Comparison of ENCODE assay signal across 9 mouse cellular contexts in the genomic region with DNA sequence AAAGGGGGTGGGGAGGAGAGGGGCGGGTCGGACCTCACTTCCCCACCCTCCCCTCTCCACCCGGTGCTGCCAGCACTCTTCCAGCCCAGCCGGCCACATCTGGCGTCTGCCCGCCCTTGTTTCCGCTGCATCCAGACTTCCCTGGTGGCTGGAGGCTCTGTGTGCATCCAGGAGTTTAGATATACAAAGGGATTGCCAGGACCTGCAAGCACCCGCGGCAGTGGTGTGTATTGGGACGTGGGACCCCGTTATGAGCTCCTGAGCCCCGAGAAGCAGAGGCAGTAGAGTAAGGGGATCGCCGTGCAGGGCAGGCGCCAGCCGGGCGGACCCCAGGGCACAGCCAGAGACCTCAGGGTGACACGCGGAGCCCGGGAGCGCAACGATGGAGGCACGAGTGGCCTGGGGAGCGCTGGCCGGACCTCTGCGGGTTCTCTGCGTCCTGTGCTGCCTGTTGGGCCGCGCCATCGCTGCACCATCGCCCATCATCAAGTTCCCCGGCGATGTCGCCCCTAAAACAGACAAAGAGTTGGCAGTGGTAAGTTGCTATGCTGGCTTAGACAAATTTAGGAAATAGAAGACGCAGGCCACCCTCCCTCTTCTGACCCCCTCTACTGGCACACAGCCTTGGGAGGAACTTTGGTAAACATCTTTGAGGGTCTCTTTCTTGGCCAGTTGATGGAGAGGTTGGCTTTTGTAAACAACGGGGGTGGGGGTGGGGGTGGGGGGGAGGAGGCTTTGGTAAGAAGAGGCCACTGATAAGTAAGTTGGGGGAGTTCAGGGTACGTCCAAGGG. TPM values are rescaled to one million over a fixed set of nuclear protein-coding genes. Genes with fewer than 3 reads are reported as not detected.
DNase-seq lines count a peak whose midpoint lies in the region; ATAC-seq and TF ChIP-seq lines count a peak whose summit lies in the region.
"Had no signal": no experiment of that assay in that cellular context is flagged by ENCODE, and none has a peak within 500 bp of the region (broad histone marks: within the 10 kb centered on the region; RNA-seq: fewer than 3 reads in every experiment).

Gene Mmp2 (plus strand): TSS at position 49 of the 792 bp plus-strand sequence.

- H3K27ac ChIP-seq in spleen, adult 2 months (ENCODE audit: insufficient read depth, low read length) = no peak within 1 kb of the TSS
- H3K27ac ChIP-seq in hindbrain, embryonic 11.5 days (ENCODE audit: low read depth, low read length) = peak within 1 kb of the TSS; percentile 30; the same call in 1 of the 2 replicates
- H3K27ac ChIP-seq in liver, embryonic 14.5 days = no peak within 1 kb of the TSS
- H3K27ac ChIP-seq in neural tube, embryonic 13.5 days (replicated peaks) = 0 out of 2 replicates have a peak within 1 kb of the TSS, but pooled peaks have one; percentile 38

- ATAC-seq in hindbrain, embryonic 11.5 days (ENCODE audit: low FRiP score) = peak; percentile 78
- no peak for ATAC-seq in liver, embryonic 14.5 days (ENCODE audit: insufficient read depth)
- peak; percentile 62; the same call in 1 of the 2 replicates for ATAC-seq in neural tube, embryonic 13.5 days (ENCODE audit: low read depth)

- peaks cover 3% of the 10 kb centered on the region; the same call in 1 of the 2 replicates for H3K27me3 ChIP-seq in spleen, adult 2 months (ENCODE audit: control insufficient read depth, insufficient read depth, low read length)
- H3K27me3 ChIP-seq in hindbrain, embryonic 11.5 days (ENCODE audit: control insufficient read depth, insufficient read depth, low read length) = 0 out of 2 replicates have a peak, but pooled peaks cover 2% of the 10 kb centered on the region
- H3K27me3 ChIP-seq in liver, embryonic 14.5 days (ENCODE audit: control insufficient read depth, insufficient read depth, low read length) = no peaks in the 10 kb centered on the region
- peaks cover 33% of the 10 kb centered on the region for H3K27me3 ChIP-seq in neural tube, embryonic 13.5 days

- DNase-seq in spleen, adult 2 months (ENCODE audit: low read depth in 1 of 2, low spot score in 2 of 2) = no peak
- no peak for DNase-seq in spleen, postnatal 36 days (ENCODE audit: low spot score in 2 of 2)
- DNase-seq in forelimb bud, embryonic 11.5 days (ENCODE audit: low read depth, low spot score) = peak; percentile 85
- peak; percentile 66 for DNase-seq in hindbrain, embryonic 11.5 days (ENCODE audit: low spot score)
- DNase-seq in liver, embryonic 14.5 days (ENCODE audit: low read depth in 3 of 3, low spot score in 3 of 3) = no peak
- no peak for DNase-seq in left cerebral cortex, postnatal 36 days (ENCODE audit: low spot score in 2 of 2)
- no peak for DNase-seq in MN1 (ENCODE audit: low spot score)

- no peak for TF ChIP-seq CTCF in spleen, adult 2 months (IDR thresholded peaks at IDR 0.05; ENCODE audit: extremely low read depth, insufficient read depth, insufficient read length, insufficient replicate concordance)
- no peak for TF ChIP-seq CTCF in liver, embryonic 14.5 days (IDR thresholded peaks at IDR 0.05; ENCODE audit: low read depth)

- H3K36me3 ChIP-seq in spleen, adult 2 months (ENCODE audit: control insufficient read depth, insufficient read depth, low read length) = no peaks in the 10 kb centered on the region
- H3K36me3 ChIP-seq in hindbrain, embryonic 11.5 days (ENCODE audit: control insufficient read depth, insufficient read depth, low read length) = no peaks in the 10 kb centered on the region
- no peaks in the 10 kb centered on the region for H3K36me3 ChIP-seq in liver, embryonic 14.5 days (replicated peaks; ENCODE audit: control insufficient read depth, insufficient read depth, low read depth)
- H3K36me3 ChIP-seq in neural tube, embryonic 13.5 days = no peaks in the 10 kb centered on the region
- H3K36me3 ChIP-seq: G1E had no signal

- H3K4me1 ChIP-seq in spleen, adult 2 months (ENCODE audit: control insufficient read depth, insufficient read depth, insufficient read length) = no peaks in the 10 kb centered on the region
- H3K4me1 ChIP-seq in hindbrain, embryonic 11.5 days (replicated peaks; ENCODE audit: control insufficient read depth, insufficient read depth, low read length) = no peaks in the 10 kb centered on the region
- 0 out of 4 replicates have a peak, but pooled peaks cover 0 to 2% of the 10 kb centered on the region in 2 experiments for H3K4me1 ChIP-seq in liver, embryonic 14.5 days (replicated peaks; ENCODE audit: control insufficient read depth in 2 of 2, insufficient read depth in 2 of 2, low read length in 1 of 2)
- H3K4me1 ChIP-seq in neural tube, embryonic 13.5 days (replicated peaks) = peaks cover 22% of the 10 kb centered on the region

- WGBS in spleen, adult 2 months = 9% methylated on average over 37 of the region's 37 CpGs
- WGBS in hindbrain, embryonic 11.5 days = under 1% methylated on average over 37 of the region's 37 CpGs
- WGBS in liver, embryonic 14.5 days (ENCODE audit: insufficient replicate concordance) = 2% methylated on average over 37 of the region's 37 CpGs
- 1% methylated on average over 37 of the region's 37 CpGs for WGBS in neural tube, embryonic 13.5 days

- no peaks in the 10 kb centered on the region for H3K9me3 ChIP-seq in hindbrain, embryonic 11.5 days (ENCODE audit: control insufficient read depth, low read length)
- no peaks in the 10 kb centered on the region for H3K9me3 ChIP-seq in liver, embryonic 14.5 days (ENCODE audit: control insufficient read depth, low read length)
- no peaks in the 10 kb centered on the region for H3K9me3 ChIP-seq in neural tube, embryonic 13.5 days

- peak within 1 kb of the TSS; percentile 84 for H3K4me2 ChIP-seq in hindbrain, embryonic 11.5 days (replicated peaks; ENCODE audit: low read depth, low read length)
- H3K4me2 ChIP-seq in liver, embryonic 14.5 days (ENCODE audit: low read depth) = peak within 1 kb of the TSS; percentile 24; the same call in 1 of the 2 replicates
- peak within 1 kb of the TSS; percentile 79 for H3K4me2 ChIP-seq in neural tube, embryonic 13.5 days

- TF ChIP-seq EP300 in liver, embryonic 14.5 days (IDR thresholded peaks at IDR 0.05; ENCODE audit: low read depth) = no peak

- H3K4me3 ChIP-seq in spleen, adult 2 months (ENCODE audit: extremely low read depth, insufficient read depth, insufficient read length) = no peak within 1 kb of the TSS; the same call in 1 of the 2 replicates
- peak within 1 kb of the TSS; percentile 48 for H3K4me3 ChIP-seq in hindbrain, embryonic 11.5 days (ENCODE audit: low read depth, low read length)
- peak within 1 kb of the TSS; percentile 32 to 41 for H3K4me3 ChIP-seq in liver, embryonic 14.5 days (ENCODE audit: insufficient read depth in 1 of 2, low read depth in 2 of 2, low read length in 2 of 2)
- H3K4me3 ChIP-seq in neural tube, embryonic 13.5 days = peak within 1 kb of the TSS; percentile 50

- peak within 1 kb of the TSS; percentile 67 for H3K9ac ChIP-seq in hindbrain, embryonic 11.5 days (ENCODE audit: low read depth, low read length)
- H3K9ac ChIP-seq in liver, embryonic 14.5 days (replicated peaks) = no peak within 1 kb of the TSS
- H3K9ac ChIP-seq in neural tube, embryonic 13.5 days = peak within 1 kb of the TSS; percentile 78

- intact Hi-C loops in left cerebral cortex, postnatal 36 days (cut with DNase I) = no loop called here

- TF ChIP-seq POLR2A in spleen, adult 2 months (IDR thresholded peaks at IDR 0.05; ENCODE audit: low read depth, low read length) = no peak

RNA-seq across cellular contexts. Expression of gene Mmp2, which starts in this region (rescaled TPM):
- polyA plus RNA-seq in spleen, adult 2 months (2012; rRNA removed) = 14.2 and 18.3 TPM in 2 replicates
- 73.7 and 80.9 TPM in 2 replicates for polyA plus RNA-seq in hindbrain, embryonic 11.5 days (2014; fragmentation: Nextera tagmentation; extraction: Ambion mirVana)
- polyA plus RNA-seq in liver, embryonic 14.5 days (2012; rRNA removed) = 4.2 and 5.4 TPM in 2 replicates
- polyA plus RNA-seq in liver, embryonic 14.5 days (2014; fragmentation: Nextera tagmentation; extraction: Ambion mirVana) = 8.1 and 8.8 TPM in 2 replicates
- 42.9 and 52.8 TPM in 2 replicates for polyA plus RNA-seq in neural tube, embryonic 13.5 days (2015; fragmentation: Nextera tagmentation; extraction: Ambion mirVana)
- total RNA-seq in left cerebral cortex, postnatal 36 days (2021) = 1 to 10 TPM; 2.4 TPM
- polyA plus RNA-seq: G1E had no signal

Comparison
In these comparisons a context has a peak if more than half of its experiments do, and no peak if none do; other contexts are left out.
1. DNase-seq: peak in forelimb bud, embryonic 11.5 days (single experiment) and hindbrain, embryonic 11.5 days (single experiment); none in spleen, adult 2 months (0 of 2), spleen, postnatal 36 days (0 of 2), liver, embryonic 14.5 days (0 of 3), left cerebral cortex, postnatal 36 days (0 of 2) and MN1 (single experiment).
2. H3K27ac ChIP-seq: peak in hindbrain, embryonic 11.5 days (single experiment) and neural tube, embryonic 13.5 days (single experiment); none in spleen, adult 2 months (single experiment) and liver, embryonic 14.5 days (single experiment).
3. H3K4me2 ChIP-seq: peak in every context shown above with its lines; median percentile 84 in hindbrain, embryonic 11.5 days; 79 in neural tube, embryonic 13.5 days; 24 in liver, embryonic 14.5 days.